ENCODE assay signal across 8 mouse cellular contexts in the genomic region with DNA sequence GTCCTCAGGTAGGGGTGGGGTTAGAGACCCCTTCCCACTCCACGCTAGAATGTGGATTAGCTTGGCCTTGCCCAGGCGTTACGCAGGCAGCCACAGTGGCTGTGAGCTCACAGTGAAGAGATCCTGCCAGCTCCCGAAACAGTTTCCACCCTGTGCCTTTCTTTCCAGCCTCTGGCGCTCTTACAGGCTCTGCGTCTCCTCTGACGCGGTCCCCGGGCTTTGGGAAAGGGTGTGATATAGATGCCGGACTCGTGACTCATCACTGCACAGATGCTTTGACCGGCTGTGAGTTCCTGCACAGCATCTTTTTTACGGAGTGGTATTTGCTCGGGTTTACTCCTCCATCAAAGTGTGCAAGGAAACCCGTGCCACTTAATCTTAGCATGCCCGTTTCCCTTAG. TPM values are rescaled to one million over a fixed set of nuclear protein-coding genes. Genes with fewer than 3 reads are reported as not detected.
A peak's percentile ranks its signal among the peaks of the same experiment; 100 is the strongest.
DNase-seq lines count a peak whose midpoint lies in the region; ATAC-seq and TF ChIP-seq lines count a peak whose summit lies in the region.

No protein-coding gene starts in this region.

- DNase-seq in hindbrain, postnatal 0 days (ENCODE audit: low spot score), result peak; percentile 9
- no peak for DNase-seq in hindbrain, embryonic 11.5 days (ENCODE audit: low spot score)
- DNase-seq in fibroblast of lung, adult 2 months (ENCODE audit: low read depth), result peak; percentile 78
- peak; percentile 60 for DNase-seq in heart, postnatal 4 days
- DNase-seq in right cerebral cortex, postnatal 14 days, result peak; percentile 50
- no peak for DNase-seq in thymus, postnatal 25 days
- DNase-seq in spleen, postnatal 10 days (ENCODE audit: low spot score in 2 of 2), result no peak
- no peak for DNase-seq in kidney, postnatal 14 days

- H3K9ac ChIP-seq in hindbrain, postnatal 0 days (replicated peaks; ENCODE audit: low read length), result no peak overlapping the region
- H3K9ac ChIP-seq in hindbrain, embryonic 11.5 days (ENCODE audit: low read depth, low read length), result no peak overlapping the region

- H3K9me3 ChIP-seq in hindbrain, postnatal 0 days (ENCODE audit: low read length), result no peaks in the 10 kb centered on the region
- H3K9me3 ChIP-seq in hindbrain, embryonic 11.5 days (ENCODE audit: control insufficient read depth, low read length), result no peaks in the 10 kb centered on the region

- TF ChIP-seq CTCF in hindbrain, postnatal 0 days (IDR thresholded peaks at IDR 0.05; ENCODE audit: low read depth), result no peak

- ATAC-seq in hindbrain, postnatal 0 days, result peak; percentile 38; the same call in 1 of the 2 replicates
- ATAC-seq in hindbrain, embryonic 11.5 days (ENCODE audit: low FRiP score), result no peak

- H3K36me3 ChIP-seq in hindbrain, postnatal 0 days (ENCODE audit: insufficient read depth, low read length), result no peaks in the 10 kb centered on the region
- H3K36me3 ChIP-seq in hindbrain, embryonic 11.5 days (ENCODE audit: control insufficient read depth, insufficient read depth, low read length), result no peaks in the 10 kb centered on the region

- H3K4me1 ChIP-seq in hindbrain, postnatal 0 days (ENCODE audit: insufficient read depth, low read length), result no peaks in the 10 kb centered on the region
- H3K4me1 ChIP-seq in hindbrain, embryonic 11.5 days (replicated peaks; ENCODE audit: control insufficient read depth, insufficient read depth, low read length), result no peaks in the 10 kb centered on the region

- H3K27ac ChIP-seq in hindbrain, postnatal 0 days, result no peak overlapping the region
- H3K27ac ChIP-seq in hindbrain, embryonic 11.5 days (ENCODE audit: low read depth, low read length), result no peak overlapping the region

- no peak overlapping the region for H3K4me2 ChIP-seq in hindbrain, postnatal 0 days (ENCODE audit: low read depth, low read length)
- no peak overlapping the region for H3K4me2 ChIP-seq in hindbrain, embryonic 11.5 days (replicated peaks; ENCODE audit: low read depth, low read length)

- no peaks in the 10 kb centered on the region for H3K27me3 ChIP-seq in hindbrain, postnatal 0 days (ENCODE audit: insufficient read depth, low read length)
- H3K27me3 ChIP-seq in hindbrain, embryonic 11.5 days (ENCODE audit: control insufficient read depth, insufficient read depth, low read length), result no peaks in the 10 kb centered on the region

- 75% methylated on average over 16 of the region's 16 CpGs for WGBS in hindbrain, postnatal 0 days
- 89% methylated on average over 16 of the region's 16 CpGs for WGBS in hindbrain, embryonic 11.5 days

- H3K4me3 ChIP-seq in hindbrain, postnatal 0 days (ENCODE audit: low read length), result no peak overlapping the region
- H3K4me3 ChIP-seq in hindbrain, embryonic 11.5 days (ENCODE audit: low read depth, low read length), result no peak overlapping the region

RNA-seq across cellular contexts. Expression of a gene that starts 46.6 kb away (rescaled TPM):
- 3.3 and 4.1 TPM in 2 replicates for total RNA-seq in hindbrain, postnatal 0 days (2014; rRNA removed)
- polyA plus RNA-seq in hindbrain, postnatal 0 days (2015; fragmentation: Nextera tagmentation; extraction: Ambion mirVana), result 5.0 and 6.0 TPM in 2 replicates
- polyA plus RNA-seq in hindbrain, embryonic 11.5 days (2014; fragmentation: Nextera tagmentation; extraction: Ambion mirVana), result 9.5 and 10.3 TPM in 2 replicates
- total RNA-seq in heart, postnatal 4 days (2021), result 10 to 100 TPM in 1 of 2 experiments, 1 to 10 TPM in 1; 8.0 to 11.9 TPM

Comparison
In these comparisons a context has a peak if more than half of its experiments do, and no peak if none do; other contexts are left out.
1. DNase-seq: peak in hindbrain, postnatal 0 days (single experiment), fibroblast of lung, adult 2 months (single experiment), heart, postnatal 4 days (single experiment) and right cerebral cortex, postnatal 14 days (single experiment); none in hindbrain, embryonic 11.5 days (single experiment), thymus, postnatal 25 days (single experiment), spleen, postnatal 10 days (0 of 2) and kidney, postnatal 14 days (single experiment).